Comparison of ENCODE assay signal across 9 mouse cellular contexts in genomic region chr13:104681212-104681611, GRCm38 (mm10).
DNase-seq lines count a peak whose midpoint lies in the region; ATAC-seq and TF ChIP-seq lines count a peak whose summit lies in the region.
"Had no signal": no experiment of that assay in that cellular context is flagged by ENCODE, and none has a peak within 500 bp of the region (broad histone marks: within the 10 kb centered on the region; RNA-seq: fewer than 3 reads in every experiment).

No protein-coding gene starts in this region.

- no peaks in the 10 kb centered on the region for H3K4me1 ChIP-seq in lung, postnatal 0 days (ENCODE audit: insufficient read depth, low read depth, low read length)
- H3K4me1 ChIP-seq in lung, adult 2 months (ENCODE audit: control insufficient read depth, insufficient read depth, low read length), result no peaks in the 10 kb centered on the region
- H3K4me1 ChIP-seq in embryonic facial prominence, embryonic 14.5 days (ENCODE audit: control insufficient read depth, insufficient read depth, low read length), result peaks cover 10% of the 10 kb centered on the region; the same call in 1 of the 2 replicates
- no peaks in the 10 kb centered on the region; the same call in 1 of the 2 replicates for H3K4me1 ChIP-seq in stomach, postnatal 0 days (replicated peaks; ENCODE audit: control insufficient read depth, insufficient read depth)

- H3K9me3 ChIP-seq in lung, postnatal 0 days (ENCODE audit: low read length), result no peaks in the 10 kb centered on the region
- peaks cover 3% of the 10 kb centered on the region for H3K9me3 ChIP-seq in embryonic facial prominence, embryonic 14.5 days (ENCODE audit: control insufficient read depth, low read length)
- no peaks in the 10 kb centered on the region for H3K9me3 ChIP-seq in stomach, postnatal 0 days (ENCODE audit: control insufficient read depth, low read length)

- H3K9ac ChIP-seq in lung, postnatal 0 days (replicated peaks; ENCODE audit: low read depth), result no peak overlapping the region
- no peak overlapping the region for H3K9ac ChIP-seq in embryonic facial prominence, embryonic 14.5 days (ENCODE audit: low read depth, low read length)
- H3K9ac ChIP-seq in stomach, postnatal 0 days (ENCODE audit: low read length), result no peak overlapping the region

- TF ChIP-seq EP300 in lung, postnatal 0 days (IDR thresholded peaks at IDR 0.05), result peak; percentile 49; the same call in 1 of the 2 replicates
- no peak for TF ChIP-seq EP300 in stomach, postnatal 0 days (optimal IDR thresholded peaks at IDR 0.05)

- H3K27ac ChIP-seq in lung, postnatal 0 days (ENCODE audit: low read length), result no peak overlapping the region
- H3K27ac ChIP-seq in embryonic facial prominence, embryonic 14.5 days (replicated peaks; ENCODE audit: low read depth, low read length), result no peak overlapping the region
- no peak overlapping the region for H3K27ac ChIP-seq in stomach, postnatal 0 days (replicated peaks)

- peak; percentile 29 to 47 for DNase-seq in heart, postnatal 10 days
- no peak for DNase-seq in heart, adult 11 months
- DNase-seq in lung, postnatal 0 days (ENCODE audit: low spot score), result peak; percentile 85
- DNase-seq in lung, adult 2 months, result no peak
- DNase-seq in embryonic facial prominence, embryonic 14.5 days (ENCODE audit: low spot score), result peak; percentile 79
- no peak for DNase-seq in stomach, postnatal 0 days (ENCODE audit: low spot score)
- DNase-seq in adrenal gland, postnatal 14 days, result no peak
- DNase-seq: layer of hippocampus, adult 9-11 months had no signal

- peak; percentile 64 for TF ChIP-seq CTCF in lung, postnatal 0 days (IDR thresholded peaks at IDR 0.05)
- TF ChIP-seq CTCF in lung, adult 2 months (IDR thresholded peaks at IDR 0.05; ENCODE audit: insufficient read depth, low read length), result no peak
- peak; percentile 74 for TF ChIP-seq CTCF in stomach, postnatal 0 days (IDR thresholded peaks at IDR 0.05; ENCODE audit: low read depth)

- WGBS in lung, postnatal 0 days, result 59% methylated on average over 1 of the region's 1 CpGs
- 51% methylated on average over 1 of the region's 1 CpGs for WGBS in lung, adult 2 months
- WGBS in embryonic facial prominence, embryonic 14.5 days, result 65% methylated on average over 1 of the region's 1 CpGs
- WGBS in stomach, postnatal 0 days, result 73% methylated on average over 1 of the region's 1 CpGs

- H3K27me3 ChIP-seq in lung, postnatal 0 days (replicated peaks; ENCODE audit: insufficient read depth, low read length), result no peaks in the 10 kb centered on the region
- H3K27me3 ChIP-seq in embryonic facial prominence, embryonic 14.5 days (replicated peaks; ENCODE audit: control insufficient read depth, insufficient read depth, low read length), result no peaks in the 10 kb centered on the region
- H3K27me3 ChIP-seq in stomach, postnatal 0 days (ENCODE audit: control insufficient read depth, insufficient read depth, low read length), result no peaks in the 10 kb centered on the region

- no peak overlapping the region for H3K4me2 ChIP-seq in lung, postnatal 0 days (replicated peaks; ENCODE audit: low read depth, low read length)
- H3K4me2 ChIP-seq in embryonic facial prominence, embryonic 14.5 days (ENCODE audit: low read depth, low read length), result no peak overlapping the region
- H3K4me2 ChIP-seq in stomach, postnatal 0 days (replicated peaks; ENCODE audit: low read depth), result no peak overlapping the region

- intact Hi-C loops in heart, postnatal 10 days (cut with DNase I), result loop anchor here (1.0 to 10.0 kb wide), 4 partner anchors 44 to 396 kb away; no protein-coding TSS in a partner anchor

- H3K4me3 ChIP-seq in lung, postnatal 0 days (ENCODE audit: low read depth, low read length), result no peak overlapping the region
- H3K4me3 ChIP-seq in lung, adult 2 months (replicated peaks; ENCODE audit: extremely low read depth, low read depth, low read length), result no peak overlapping the region
- no peak overlapping the region for H3K4me3 ChIP-seq in embryonic facial prominence, embryonic 14.5 days (ENCODE audit: low read depth, low read length)
- H3K4me3 ChIP-seq in stomach, postnatal 0 days (ENCODE audit: low read depth, low read length), result no peak overlapping the region
- H3K4me3 ChIP-seq: erythroblast, embryonic 14.5 days had no signal

- TF ChIP-seq POLR2A in lung, adult 2 months (IDR thresholded peaks at IDR 0.05; ENCODE audit: borderline replicate concordance, extremely low read depth, low read depth, low read length), result no peak

- ATAC-seq in lung, postnatal 0 days, result no peak
- ATAC-seq in embryonic facial prominence, embryonic 14.5 days (ENCODE audit: low read depth), result no peak
- no peak for ATAC-seq in stomach, postnatal 0 days (ENCODE audit: low FRiP score, low TSS enrichment)

- H3K36me3 ChIP-seq in lung, postnatal 0 days (ENCODE audit: insufficient read depth, low read length), result no peaks in the 10 kb centered on the region
- no peaks in the 10 kb centered on the region for H3K36me3 ChIP-seq in embryonic facial prominence, embryonic 14.5 days (ENCODE audit: control insufficient read depth, insufficient read depth, low read length)
- no peaks in the 10 kb centered on the region for H3K36me3 ChIP-seq in stomach, postnatal 0 days (ENCODE audit: control insufficient read depth, insufficient read depth, low read length)

Comparison
In these comparisons a context has a peak if more than half of its experiments do, and no peak if none do; other contexts are left out.
1. DNase-seq: peak in heart, postnatal 10 days (2 of 2), lung, postnatal 0 days (single experiment) and embryonic facial prominence, embryonic 14.5 days (single experiment); none in heart, adult 11 months (single experiment), lung, adult 2 months (single experiment), stomach, postnatal 0 days (single experiment) and adrenal gland, postnatal 14 days (single experiment).